Mouse (Mus musculus) heart, postnatal 0 days (tissue): ENCODE results near the gene Rtca. TPM values are rescaled to one million over a fixed set of nuclear protein-coding genes. Genes with fewer than 3 reads are reported as not detected.

Source experiments
- ATAC-seq: fragments of 200-750 bp; cut with Nextera tagmentation; 2 replicates; pipeline ENCODE4 v1.8.0; 2017; ENCODE audit warnings: low read depth, moderate number of reproducible peaks, moderate library complexity; ENCODE audit not compliant: insufficient read depth
- DNase-seq: peaks from one replicate; pipeline ENCODE4 v3.0.0-alpha.2; 2016; ENCODE audit warnings: low spot score
- H3K27ac ChIP-seq: fragments of 300-500 bp; sonication (generic); 2 replicates; pipeline ENCODE4 v1.5.1; 2014; ENCODE audit warnings: low read depth, mild to moderate bottlenecking
- H3K27me3 ChIP-seq: fragments of 300-500 bp; sonication (generic); 2 replicates; pipeline ENCODE4 v1.6.1; 2014; ENCODE audit warnings: low read length, mixed read lengths; ENCODE audit not compliant: control insufficient read depth, insufficient read depth
- H3K36me3 ChIP-seq: fragments of 300-500 bp; sonication (generic); replicated peaks from 2 replicates; pipeline ENCODE4 v1.6.1; 2014; ENCODE audit warnings: low read length, mixed read lengths; ENCODE audit not compliant: control insufficient read depth, insufficient read depth
- H3K4me1 ChIP-seq: fragments of 300-500 bp; sonication (generic); 2 replicates; pipeline ENCODE4 v1.6.1; 2014; ENCODE audit warnings: antibody characterized with exemption; ENCODE audit not compliant: control insufficient read depth, insufficient read depth
- H3K4me2 ChIP-seq: fragments of 300-500 bp; sonication (generic); 2 replicates; pipeline ENCODE4 v1.6.1; 2014; ENCODE audit warnings: low read depth, mild to moderate bottlenecking, low read length, moderate library complexity
- H3K4me3 ChIP-seq: fragments of 300-500 bp; sonication (generic); 2 replicates; pipeline ENCODE4 v1.5.1; 2014; ENCODE audit warnings: low read depth, low read length
- H3K9ac ChIP-seq: fragments of 300-500 bp; sonication (generic); replicated peaks from 2 replicates; pipeline ENCODE4 v1.6.1; 2014; ENCODE audit warnings: low read depth, low read length, mixed read lengths
- H3K9me3 ChIP-seq: fragments of 300-500 bp; sonication (generic); replicated peaks from 2 replicates; pipeline ENCODE4 v1.6.1; 2016; ENCODE audit warnings: low read length; ENCODE audit not compliant: control insufficient read depth
- CTCF ChIP-seq: IDR thresholded peaks from 2 replicates; pipeline ENCODE4 v1.5.1; 2016; ENCODE audit warnings: antibody characterized with exemption, control low read depth, low read depth
- EP300 ChIP-seq: IDR thresholded peaks from 2 replicates; pipeline ENCODE4 v1.6.1; 2016; ENCODE audit warnings: antibody characterized with exemption, low read depth
- WGBS: fragments of 180-500 bp; shearing (Covaris S2); extraction: QIAGEN DNeasy Blood & Tissue Kit; methylation state at CpG from one replicate; pipeline ENCODE4 v1.1.7; 2014; 5-methylcytosine and 5-hydroxymethylcytosine counted together
- polyA plus RNA-seq: library from polyadenylated mRNA; unstranded; fragments of >200 nt; fragmentation: Nextera tagmentation; extraction: Ambion mirVana; gene quantifications from 2 replicates; pipeline ENCODE4 v1.2.1, GENCODE M21; 2015
- total RNA-seq: library from RNA; depleted of rRNA; stranded (reverse); fragments of >200 nt; gene quantifications from 2 replicates; pipeline ENCODE4 v1.2.3, GENCODE M21; 2014; ENCODE audit warnings: low replicate concordance; rRNA removed

The Rtca gene
- total and polyA plus RNA-seq, 2 experiments from 2014 or later = 51.3 to 58.1 TPM

GRCm38 (mm10) chr3:116444327-116444726 is 63.7 kb downstream of the Rtca start:
- no peaks in the 10 kb centered on the region for H3K27me3 ChIP-seq
- no peak overlapping the region for H3K9ac ChIP-seq
- no peak overlapping the region for H3K4me3 ChIP-seq
- no peak overlapping the region for H3K4me2 ChIP-seq
- 75% methylated on average over 9 of the region's 9 CpGs for WGBS
- TF ChIP-seq EP300 = no peak
- TF ChIP-seq CTCF = no peak
- H3K4me1 ChIP-seq = no peaks in the 10 kb centered on the region
- H3K9me3 ChIP-seq = no peaks in the 10 kb centered on the region
- DNase-seq (no peak), ATAC-seq (no peak)
- no peaks in the 10 kb centered on the region for H3K36me3 ChIP-seq
- H3K27ac ChIP-seq = no peak overlapping the region

- Histone ChIP-seq H3K27ac (no peak overlapping the region), H3K9me3 (no peaks in the 10 kb centered on the region), H3K27me3 (no peaks in the 10 kb centered on the region), H3K36me3 (no peaks in the 10 kb centered on the region), H3K9ac (no peak overlapping the region), H3K4me3 (no peak overlapping the region), H3K4me2 (no peak overlapping the region), H3K4me1 (no peaks in the 10 kb centered on the region)
- 82% methylated on average over 1 of the region's 1 CpGs for WGBS
- no peak for TF ChIP-seq EP300
- no peak for TF ChIP-seq CTCF
- no peak for ATAC-seq
- DNase-seq = no peak
Observed at GRCm38 (mm10) chr3:116442788-116443187, 65.2 kb downstream of the Rtca start.

GRCm38 (mm10) chr3:116441518-116442205 is 66.3 kb downstream of the Rtca start:
- H3K4me1 ChIP-seq = no peaks in the 10 kb centered on the region
- ATAC-seq = no peak
- H3K9me3 ChIP-seq = no peaks in the 10 kb centered on the region
- no peak overlapping the region for H3K4me3 ChIP-seq
- TF ChIP-seq EP300 = no peak
- TF ChIP-seq CTCF = no peak
- no peak for DNase-seq
- 88% methylated on average over 15 of the region's 15 CpGs for WGBS
- H3K9ac ChIP-seq = no peak overlapping the region
- H3K36me3 ChIP-seq = no peaks in the 10 kb centered on the region
- H3K27me3 ChIP-seq = no peaks in the 10 kb centered on the region
- H3K4me2 ChIP-seq = no peak overlapping the region
- no peak overlapping the region for H3K27ac ChIP-seq

- ATAC-seq (no peak), DNase-seq (no peak)
- 55% methylated on average over 8 of the region's 8 CpGs for WGBS
- Histone ChIP-seq H3K36me3 (no peaks in the 10 kb centered on the region), H3K27me3 (no peaks in the 10 kb centered on the region), H3K9ac (no peak overlapping the region), H3K4me3 (no peak overlapping the region), H3K4me1 (no peaks in the 10 kb centered on the region), H3K27ac (no peak overlapping the region), H3K9me3 (no peaks in the 10 kb centered on the region), H3K4me2 (no peak overlapping the region)
- no peak for TF ChIP-seq EP300
- no peak for TF ChIP-seq CTCF
Observed at GRCm38 (mm10) chr3:116440066-116440997, 67.7 kb downstream of the Rtca start.

Other genes starting within 250 kb of the Rtca start
- gene Cdc14a, start 84.2 kb downstream of the Rtca start, total RNA-seq = 3.0 and 6.1 TPM in 2 replicates
- gene Cdc14a, start 84.2 kb downstream of the Rtca start, polyA plus RNA-seq = 2.2 and 2.5 TPM in 2 replicates
- gene Dbt, start 4.9 kb upstream of the Rtca start, total RNA-seq = 16.3 and 22.8 TPM in 2 replicates
- 19.5 and 20.5 TPM in 2 replicates for gene Dbt, start 4.9 kb upstream of the Rtca start, polyA plus RNA-seq
- gene Lrrc39, start 54.8 kb upstream of the Rtca start, total RNA-seq = 34.6 and 52.8 TPM in 2 replicates
- 75.9 and 77.7 TPM in 2 replicates for gene Lrrc39, start 54.8 kb upstream of the Rtca start, polyA plus RNA-seq
- gene Sass6, start 86.8 kb upstream of the Rtca start, total RNA-seq = 1.3 and 1.6 TPM in 2 replicates
- gene Sass6, start 86.8 kb upstream of the Rtca start, polyA plus RNA-seq = 4.7 and 4.8 TPM in 2 replicates
- gene Trmt13, start 106.4 kb upstream of the Rtca start, total RNA-seq = 5.9 and 13.3 TPM in 2 replicates
- gene Trmt13, start 106.4 kb upstream of the Rtca start, polyA plus RNA-seq = 11.0 and 11.9 TPM in 2 replicates
- gene Mfsd14a, start 154.5 kb upstream of the Rtca start, total RNA-seq = 36.0 and 44.3 TPM in 2 replicates
- 35.7 and 39.9 TPM in 2 replicates for gene Mfsd14a, start 154.5 kb upstream of the Rtca start, polyA plus RNA-seq
- gene Gm43191, start 173.1 kb upstream of the Rtca start, total RNA-seq = not detected in 2 replicates
- not detected in 2 replicates for gene Gm43191, start 173.1 kb upstream of the Rtca start, polyA plus RNA-seq
- 18.3 and 28.9 TPM in 2 replicates for gene Slc35a3, start 204.6 kb upstream of the Rtca start, total RNA-seq
- 6.9 and 7.0 TPM in 2 replicates for gene Slc35a3, start 204.6 kb upstream of the Rtca start, polyA plus RNA-seq